Mouse (Mus musculus) thymus, adult 2 months (tissue): Measurements from ENCODE around the gene Helz.

Source experiments
- CTCF ChIP-seq: fragments of 200-500 bp; IDR thresholded peaks from 2 replicates; pipeline ENCODE4 v1.5.1; 2012; ENCODE audit warnings: mild to moderate bottlenecking, control low read depth, low read length, moderate library complexity, borderline replicate concordance; ENCODE audit not compliant: control insufficient read depth, poor library complexity, insufficient read depth; ENCODE audit errors: extremely low read depth
- POLR2A ChIP-seq: fragments of 200-500 bp; IDR thresholded peaks from 2 replicates; pipeline ENCODE4 v1.6.1; 2012; ENCODE audit warnings: mild to moderate bottlenecking, low read length, control low read depth, moderate library complexity; ENCODE audit not compliant: control insufficient read depth, poor library complexity, insufficient read depth; ENCODE audit errors: extremely low read depth

DNA sequence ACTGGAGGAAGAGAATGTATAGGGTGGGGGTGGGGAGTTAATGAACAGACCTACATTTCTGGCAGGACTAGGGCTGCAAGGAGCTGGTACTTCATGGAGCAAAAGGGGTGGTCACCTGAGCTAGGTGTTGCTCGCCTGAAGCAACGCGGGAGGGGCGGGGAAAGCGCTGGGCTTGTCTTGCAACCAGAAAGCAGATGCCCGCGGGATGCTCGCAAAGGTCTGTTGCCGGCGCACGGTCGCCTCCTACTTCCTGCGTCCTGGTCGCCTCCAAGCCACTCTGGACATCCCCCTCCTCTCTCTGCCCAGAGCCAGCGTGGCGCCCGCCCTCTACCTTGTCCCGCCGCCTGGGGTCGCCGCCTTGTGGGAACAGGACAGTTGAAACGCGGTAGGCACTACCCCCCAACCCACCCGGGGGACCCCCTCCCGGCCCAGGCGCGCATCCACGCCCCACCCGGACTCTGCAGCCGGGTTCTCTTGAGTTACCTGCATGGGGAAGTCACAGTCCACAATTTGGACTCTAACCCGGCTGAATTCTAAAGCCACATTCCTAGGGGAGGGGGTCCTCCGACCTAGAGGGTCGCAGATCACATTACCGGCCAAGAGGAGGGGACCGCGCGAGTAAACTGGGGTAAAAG lies 946 bp upstream of the Helz start:
- TF ChIP-seq CTCF = no peak
- TF ChIP-seq POLR2A = no peak
